In genomic region chr13:113574232-113574631, GRCm38 (mm10) we compare ENCODE assay signal across 1 mouse cellular context.
A peak's percentile ranks its signal among the peaks of the same experiment; 100 is the strongest.
TF ChIP-seq lines count a peak whose summit lies in the region.

No protein-coding gene starts in this region.

TF ChIP-seq in CH12.LX, 34 proteins besides CTCF, POLR2A, EP300 and RAD21 (continued from another document):
- peak; percentile 21; the same call in 1 of the 2 replicates for TF ChIP-seq SMC3 (IDR thresholded peaks at IDR 0.05; ENCODE audit: low read depth, low read length)
- TF ChIP-seq JUN (IDR thresholded peaks at IDR 0.05; ENCODE audit: insufficient read depth, low read depth, low read length): no peak
- no peak for TF ChIP-seq MEF2A (IDR thresholded peaks at IDR 0.05; ENCODE audit: borderline replicate concordance, low read depth, low read length)
TF ChIP-seq in CH12.LX: peak in this region for 9.
